Mouse (Mus musculus) small intestine, adult 2 months (tissue): ENCODE data around the gene Eif1. TPM values are rescaled to one million over a fixed set of nuclear protein-coding genes. Genes with fewer than 3 reads are reported as not detected.
A peak's percentile ranks its signal among the peaks of the same experiment; 100 is the strongest.

Source experiments
- H3K27ac ChIP-seq: fragments of 200-500 bp; 2 replicates; pipeline ENCODE4 v1.5.1; 2012; ENCODE audit warnings: low read depth, low read length, control low read depth, inconsistent platforms; ENCODE audit not compliant: insufficient read depth
- H3K27me3 ChIP-seq: fragments of 200-500 bp; 2 replicates; pipeline ENCODE4 v1.6.1; 2012; ENCODE audit warnings: mild to moderate bottlenecking, moderate library complexity, low read length, inconsistent platforms; ENCODE audit not compliant: control insufficient read depth, insufficient read depth
- H3K36me3 ChIP-seq: fragments of 200-500 bp; 2 replicates; pipeline ENCODE4 v1.6.1; 2012; ENCODE audit warnings: mild to moderate bottlenecking, low read length, control low read depth, inconsistent platforms; ENCODE audit not compliant: control insufficient read depth, insufficient read depth
- H3K4me1 ChIP-seq: fragments of 200-500 bp; 2 replicates; pipeline ENCODE4 v1.6.1; 2012; ENCODE audit warnings: low read length, inconsistent platforms, mixed read lengths; ENCODE audit not compliant: control insufficient read depth, insufficient read depth, insufficient read length
- H3K4me3 ChIP-seq: fragments of 200-500 bp; 2 replicates; pipeline ENCODE4 v1.5.1; 2012; ENCODE audit warnings: low read depth, mild to moderate bottlenecking, control low read depth, inconsistent platforms, low read length, moderate library complexity
- CTCF ChIP-seq: fragments of 200-500 bp; IDR thresholded peaks from 2 replicates; pipeline ENCODE4 v1.5.1; 2012; ENCODE audit warnings: low read depth, mild to moderate bottlenecking, control low read depth, inconsistent platforms, low read length, moderate library complexity, mixed read lengths; ENCODE audit not compliant: insufficient replicate concordance, insufficient read length; ENCODE audit errors: extremely low read depth
- POLR2A ChIP-seq: fragments of 200-500 bp; IDR thresholded peaks from 2 replicates; pipeline ENCODE4 v1.6.1; 2012; ENCODE audit warnings: low read depth, mild to moderate bottlenecking, control low read depth, inconsistent platforms, low read length, moderate library complexity
- WGBS: fragments of 180-500 bp; shearing (Covaris S2); methylation state at CpG from one replicate; pipeline ENCODE4 v1.1.7; 2018; 5-methylcytosine and 5-hydroxymethylcytosine counted together
- polyA plus RNA-seq: library from polyadenylated mRNA; depleted of rRNA; stranded (reverse); fragments of >200 nt; gene quantifications from 2 replicates; pipeline ENCODE4 v1.2.3, GENCODE M21; 2012; rRNA removed

The Eif1 gene
- polyA plus RNA-seq, 1 experiment, result 102 TPM

DNA sequence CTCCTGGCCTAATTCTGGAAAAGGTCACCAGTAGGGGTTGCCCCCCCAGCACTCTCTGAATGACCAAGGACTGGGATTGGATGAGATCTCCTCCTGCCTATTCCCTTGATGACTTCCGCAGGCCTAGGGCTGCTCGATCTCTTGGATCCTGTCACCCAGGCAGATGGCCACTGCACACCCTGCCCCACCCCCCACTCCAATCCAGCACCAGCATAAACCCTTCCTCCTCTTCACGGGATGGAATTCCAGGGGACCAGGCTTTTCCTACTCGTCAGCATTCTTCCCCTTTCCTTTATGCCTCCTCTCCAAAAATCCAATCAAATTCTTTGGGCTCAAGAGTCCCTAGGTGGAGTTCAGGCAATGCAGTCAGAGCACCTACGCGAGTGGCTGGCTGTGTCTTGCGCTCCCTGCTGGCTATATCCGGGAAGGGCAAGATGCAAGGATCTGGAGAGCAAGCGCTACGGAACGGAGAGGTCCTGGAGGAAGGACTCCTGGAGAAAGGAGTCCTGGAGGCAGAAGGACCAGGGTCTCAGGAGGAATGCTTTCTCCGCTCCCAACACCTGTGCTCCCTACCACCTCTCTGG lies 43.4 kb downstream of the Eif1 start:
- TF ChIP-seq CTCF (peak; percentile 70; the same call in 1 of the 2 replicates), POLR2A (no peak)
- 0 out of 2 replicates have a peak, but pooled peaks cover 2% of the 10 kb centered on the region for H3K4me1 ChIP-seq
- no peak overlapping the region for H3K27ac ChIP-seq
- no peak overlapping the region for H3K4me3 ChIP-seq
- 10% methylated on average over 12 of the region's 12 CpGs for WGBS
- H3K27me3 ChIP-seq, result 0 out of 2 replicates have a peak, but pooled peaks cover 8% of the 10 kb centered on the region
- H3K36me3 ChIP-seq, result no peaks in the 10 kb centered on the region

DNA sequence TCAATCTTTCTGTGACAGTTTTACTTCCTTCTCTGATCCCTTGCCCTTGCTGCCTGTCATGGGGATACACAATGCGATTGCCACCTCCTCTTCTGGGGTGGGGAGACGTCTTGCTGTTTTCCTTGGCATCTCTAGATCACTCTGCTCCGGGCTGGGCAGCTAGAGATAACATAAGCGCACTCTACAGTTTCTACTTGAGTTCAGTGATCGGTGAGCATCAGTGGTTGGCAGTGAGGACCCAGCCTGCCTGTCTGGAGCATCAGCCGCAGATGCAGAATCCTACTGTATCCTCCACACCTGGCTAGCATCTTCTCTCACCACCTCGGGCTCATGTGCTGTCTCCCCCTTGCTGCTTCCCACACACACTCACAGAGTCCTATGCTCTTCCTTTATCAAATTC lies 49.5 kb downstream of the Eif1 start:
- Histone ChIP-seq H3K27me3 (no peaks in the 10 kb centered on the region), H3K4me3 (no peak overlapping the region), H3K36me3 (peaks cover 44% of the 10 kb centered on the region), H3K4me1 (no peaks in the 10 kb centered on the region), H3K27ac (no peak overlapping the region)
- 68% methylated on average over 7 of the region's 7 CpGs for WGBS
- TF ChIP-seq CTCF (no peak), POLR2A (no peak)

DNA sequence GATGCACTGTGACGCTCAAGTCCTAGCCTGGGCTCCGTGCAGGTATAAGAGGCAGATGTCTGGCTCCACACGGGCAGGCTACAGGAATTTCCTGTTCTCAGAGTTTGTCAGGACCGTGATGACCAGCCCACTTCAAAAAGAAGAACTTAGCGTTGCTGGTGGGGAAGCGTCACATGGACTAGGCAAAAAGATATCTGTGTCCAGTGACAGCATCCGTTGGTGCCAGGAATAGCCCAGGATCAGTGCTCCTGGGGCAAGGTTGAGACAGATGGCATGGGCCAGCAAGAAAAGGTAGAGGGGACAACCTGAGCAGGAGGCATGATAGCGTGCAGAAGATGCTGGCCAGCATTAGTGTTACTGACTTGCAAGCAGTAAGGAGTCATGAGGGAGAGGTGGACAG lies 50.1 kb downstream of the Eif1 start:
- no peak overlapping the region for H3K4me3 ChIP-seq
- TF ChIP-seq POLR2A (no peak), CTCF (no peak)
- H3K27me3 ChIP-seq, result no peaks in the 10 kb centered on the region
- H3K36me3 ChIP-seq, result peaks cover 49% of the 10 kb centered on the region
- no peaks in the 10 kb centered on the region for H3K4me1 ChIP-seq
- WGBS, result 78% methylated on average over 8 of the region's 8 CpGs
- H3K27ac ChIP-seq, result no peak overlapping the region

Other genes with a start within 250 kb of the Eif1 start
- not detected in 2 replicates for gene Krt32, start 231.7 kb upstream of the Eif1 start, polyA plus RNA-seq
- gene Krt35, start 223.6 kb upstream of the Eif1 start, polyA plus RNA-seq, result not detected in 2 replicates
- gene Krt36, start 214.3 kb upstream of the Eif1 start, polyA plus RNA-seq, result not detected in 2 replicates
- 1.0 TPM in 1 of 2 replicates, not detected in the other for gene Krt13, start 198.3 kb upstream of the Eif1 start, polyA plus RNA-seq
- 0.32 and 1.1 TPM in 2 replicates for gene Krt15, start 184.0 kb upstream of the Eif1 start, polyA plus RNA-seq
- gene Krt19, start 171.2 kb upstream of the Eif1 start, polyA plus RNA-seq, result 1,218 and 2,324 TPM in 2 replicates
- gene Krt9, start 126.6 kb upstream of the Eif1 start, polyA plus RNA-seq, result not detected in 2 replicates
- gene Krt14, start 112.3 kb upstream of the Eif1 start, polyA plus RNA-seq, result 0.27 TPM in 1 of 2 replicates, not detected in the other
- gene Krt16, start 71.0 kb upstream of the Eif1 start, polyA plus RNA-seq, result 0.08 TPM in 1 of 2 replicates, not detected in the other
- 0.11 and 0.72 TPM in 2 replicates for gene Krt17, start 58.9 kb upstream of the Eif1 start, polyA plus RNA-seq
- gene Krt42, start 50.0 kb upstream of the Eif1 start, polyA plus RNA-seq, result 0.09 TPM in 1 of 2 replicates, not detected in the other
- 0.38 and 336 TPM in 2 replicates for gene Gast, start 14.5 kb downstream of the Eif1 start, polyA plus RNA-seq
- 2.7 and 4.6 TPM in 2 replicates for gene Hap1, start 36.2 kb downstream of the Eif1 start, polyA plus RNA-seq
- gene Jup, start 77.9 kb downstream of the Eif1 start, polyA plus RNA-seq, result 253 and 689 TPM in 2 replicates
- 11.4 and 12.8 TPM in 2 replicates for gene P3h4, start 95.0 kb downstream of the Eif1 start, polyA plus RNA-seq
- gene Fkbp10, start 95.8 kb downstream of the Eif1 start, polyA plus RNA-seq, result 7.2 and 10.0 TPM in 2 replicates
- 7.9 and 8.4 TPM in 2 replicates for gene Nt5c3b, start 121.9 kb downstream of the Eif1 start, polyA plus RNA-seq
- 0.04 TPM in 1 of 2 replicates, not detected in the other for gene Klhl10, start 122.0 kb downstream of the Eif1 start, polyA plus RNA-seq
- 1.7 TPM in 2 replicates for gene Klhl11, start 152.9 kb downstream of the Eif1 start, polyA plus RNA-seq
- gene Acly, start 208.1 kb downstream of the Eif1 start, polyA plus RNA-seq, result 14.0 and 21.7 TPM in 2 replicates
- gene Ttc25, start 225.7 kb downstream of the Eif1 start, polyA plus RNA-seq, result 0.01 and 0.09 TPM in 2 replicates